Mouse (Mus musculus) CH12.LX (cell line): ENCODE data around the gene Psmd7. TPM values are rescaled to one million over a fixed set of nuclear protein-coding genes. Genes with fewer than 3 reads are reported as not detected.

Source experiments
- DNase-seq: peaks from one replicate; pipeline ENCODE4 v3.0.0-alpha.2; 2013; ENCODE audit errors: extremely low read depth
- H3K27ac ChIP-seq: 2 replicates; pipeline ENCODE4 v1.5.1; 2012; ENCODE audit warnings: low read depth, mild to moderate bottlenecking, control low read depth, moderate library complexity; ENCODE audit not compliant: insufficient read depth
- H3K27me3 ChIP-seq: replicated peaks from 2 replicates; pipeline ENCODE3; 2012; ENCODE audit warnings: inconsistent platforms
- H3K36me3 ChIP-seq, 2 experiments: replicated peaks in 1 of 2; 2 replicates each; pipeline versions ENCODE3 to v1.6.1; 2012; ENCODE audit warnings: inconsistent platforms in 1 of 2, low read length in 1 of 2, mild to moderate bottlenecking in 1 of 2, mixed read lengths in 1 of 2, moderate library complexity in 1 of 2; ENCODE audit not compliant: control insufficient read depth in 1 of 2, insufficient read depth in 1 of 2
- H3K4me1 ChIP-seq, 2 experiments: 2 replicates each; pipeline ENCODE4 v1.6.1; 2012; ENCODE audit warnings: inconsistent platforms in 1 of 2, moderate library complexity in 1 of 2; ENCODE audit not compliant: insufficient read depth in 2 of 2, control insufficient read depth in 1 of 2
- H3K4me2 ChIP-seq: 2 replicates; pipeline ENCODE4 v1.6.1; 2012; ENCODE audit warnings: low read depth, mild to moderate bottlenecking, control low read depth; ENCODE audit not compliant: poor library complexity, insufficient read depth, severe bottlenecking
- H3K4me3 ChIP-seq, 3 experiments: fragments of 150-350 bp in 1 of 3; sonication (generic) in 1 of 3; replicated peaks in 1 of 3; 2 replicates each; pipeline versions ENCODE3 to v1.5.1; 2011 to 2012; ENCODE audit warnings: low read depth in 2 of 3, low read length in 2 of 3, mild to moderate bottlenecking in 2 of 3, moderate library complexity in 2 of 3, control low read depth in 1 of 3, improper control_type of control experiment in 1 of 3, inconsistent platforms in 1 of 3, mixed read lengths in 1 of 3; ENCODE audit not compliant: poor library complexity in 1 of 3
- H3K79me2 ChIP-seq: replicated peaks from 2 replicates; pipeline ENCODE4 v1.6.1; 2012; ENCODE audit warnings: mild to moderate bottlenecking, moderate library complexity; ENCODE audit not compliant: control insufficient read depth, poor library complexity, insufficient read depth, severe bottlenecking; ENCODE audit errors: extremely low read depth
- H3K9ac ChIP-seq: 2 replicates; pipeline ENCODE4 v1.6.1; 2012; ENCODE audit warnings: low read depth, mild to moderate bottlenecking, control low read depth, moderate library complexity; ENCODE audit not compliant: insufficient read depth
- H3K9me3 ChIP-seq: replicated peaks from 2 replicates; pipeline ENCODE3; 2012; ENCODE audit warnings: low read length, inconsistent platforms, mixed read lengths
- CHD2 ChIP-seq: IDR thresholded peaks from 2 replicates; pipeline ENCODE4 v1.6.1; 2011; ENCODE audit warnings: low read length, improper control_type of control experiment
- CTCF ChIP-seq, 2 experiments: IDR thresholded peaks in 1 of 2; conservative IDR thresholded peaks in 1 of 2; 2 replicates each; pipeline ENCODE4 v1.5.1; 2011 to 2012; ENCODE audit warnings: low read depth in 2 of 2, low read length in 2 of 2, improper control_type of control experiment in 1 of 2, inconsistent platforms in 1 of 2, mild to moderate bottlenecking in 1 of 2, moderate library complexity in 1 of 2
- E2F4 ChIP-seq: IDR thresholded peaks from 2 replicates; pipeline ENCODE4 v1.6.1; 2011; ENCODE audit warnings: low read depth, low read length, improper control_type of control experiment; ENCODE audit not compliant: insufficient replicate concordance
- ELF1 ChIP-seq: IDR thresholded peaks from 2 replicates; pipeline ENCODE4 v1.6.1; 2014; ENCODE audit warnings: low read depth, mild to moderate bottlenecking, inconsistent platforms, low read length, improper control_type of control experiment
- EP300 ChIP-seq: IDR thresholded peaks from 2 replicates; pipeline ENCODE4 v1.6.1; 2011; ENCODE audit warnings: low read length, improper control_type of control experiment
- GABPA ChIP-seq: IDR thresholded peaks from 2 replicates; pipeline ENCODE4 v1.6.1; 2012; ENCODE audit warnings: low read depth, low read length, improper control_type of control experiment, inconsistent platforms; ENCODE audit not compliant: insufficient replicate concordance
- HCFC1 ChIP-seq: IDR thresholded peaks from 2 replicates; pipeline ENCODE4 v1.6.1; 2012; ENCODE audit warnings: low read depth, mild to moderate bottlenecking, inconsistent platforms, low read length, improper control_type of control experiment
- IRF4 ChIP-seq: IDR thresholded peaks from 2 replicates; pipeline ENCODE4 v1.6.1; 2014; ENCODE audit warnings: low read depth, mild to moderate bottlenecking, inconsistent platforms, low read length, improper control_type of control experiment
- JUND ChIP-seq: conservative IDR thresholded peaks from 2 replicates; pipeline ENCODE4 v1.6.1; 2011; ENCODE audit warnings: low read depth, low read length, improper control_type of control experiment
- KAT2A ChIP-seq: IDR thresholded peaks from 2 replicates; pipeline ENCODE4 v1.6.1; 2012; ENCODE audit warnings: low read length, improper control_type of control experiment, inconsistent platforms; ENCODE audit not compliant: insufficient replicate concordance
- MAFK ChIP-seq: IDR thresholded peaks from 2 replicates; pipeline ENCODE4 v1.6.1; 2011; ENCODE audit warnings: low read length, improper control_type of control experiment; ENCODE audit not compliant: insufficient replicate concordance
- MEF2A ChIP-seq: IDR thresholded peaks from 2 replicates; pipeline ENCODE4 v1.6.1; 2014; ENCODE audit warnings: low read depth, mild to moderate bottlenecking, inconsistent platforms, low read length, improper control_type of control experiment, borderline replicate concordance
- MXI1 ChIP-seq: IDR thresholded peaks from 2 replicates; pipeline ENCODE4 v1.6.1; 2011; ENCODE audit warnings: mild to moderate bottlenecking, low read depth, low read length, improper control_type of control experiment
- MYC ChIP-seq: IDR thresholded peaks from 2 replicates; pipeline ENCODE4 v1.6.1; 2011; ENCODE audit warnings: low read depth, mild to moderate bottlenecking, improper control_type of control experiment, low read length
- NELFE ChIP-seq: IDR thresholded peaks from 2 replicates; pipeline ENCODE4 v1.6.1; 2011; ENCODE audit warnings: low read depth, low read length, improper control_type of control experiment
- NRF1 ChIP-seq: IDR thresholded peaks from 2 replicates; pipeline ENCODE4 v1.6.1; 2014; ENCODE audit warnings: low read depth, mild to moderate bottlenecking, inconsistent platforms, low read length, improper control_type of control experiment, moderate library complexity
- PAX5 ChIP-seq: IDR thresholded peaks from 2 replicates; pipeline ENCODE4 v1.6.1; 2012; ENCODE audit warnings: low read length, inconsistent platforms, mixed read lengths
- RAD21 ChIP-seq: IDR thresholded peaks from 2 replicates; pipeline ENCODE4 v1.6.1; 2011; ENCODE audit warnings: low read depth, mild to moderate bottlenecking, low read length, improper control_type of control experiment, moderate library complexity
- RCOR1 ChIP-seq: conservative IDR thresholded peaks from 2 replicates; pipeline ENCODE4 v1.6.1; 2012; ENCODE audit warnings: low read depth, mild to moderate bottlenecking, inconsistent platforms, low read length, improper control_type of control experiment
- SIN3A ChIP-seq: IDR thresholded peaks from 2 replicates; pipeline ENCODE4 v1.6.1; 2012; ENCODE audit warnings: low read length, improper control_type of control experiment, inconsistent platforms
- SMC3 ChIP-seq: IDR thresholded peaks from 2 replicates; pipeline ENCODE4 v1.6.1; 2011; ENCODE audit warnings: low read depth, low read length, improper control_type of control experiment
- UBTF ChIP-seq: IDR thresholded peaks from 2 replicates; pipeline ENCODE4 v1.6.1; 2012; ENCODE audit warnings: low read depth, mild to moderate bottlenecking, inconsistent platforms, low read length, improper control_type of control experiment, moderate library complexity
- ZC3H11A ChIP-seq: IDR thresholded peaks from 2 replicates; pipeline ENCODE4 v1.6.1; 2012; ENCODE audit warnings: low read depth, mild to moderate bottlenecking, inconsistent platforms, low read length, improper control_type of control experiment
- ZNF384 ChIP-seq: IDR thresholded peaks from 2 replicates; pipeline ENCODE4 v1.6.1; 2012; ENCODE audit warnings: low read depth, low read length, improper control_type of control experiment, inconsistent platforms
- dilution Hi-C: fragments of 300-500 bp; cut with MboI; formaldehyde crosslinking; loops from 2 replicates; pipeline ENCODE4 v1.14.3; 2020; ENCODE audit warnings: low sequenced_read_pairs; ENCODE audit not compliant: extremely low pct_unique_long_range_greater_than_20kb, extremely low pct_ligation_motif_present
- in situ Hi-C: fragments of 300-500 bp; cut with MboI; formaldehyde crosslinking; loops from 3 replicates; pipeline ENCODE4 v1.14.3; 2019; ENCODE audit warnings: low sequenced_read_pairs, low pct_ligation_motif_present, low pct_unique_long_range_greater_than_20kb, mixed read lengths
- polyA plus RNA-seq: library from polyadenylated mRNA; unstranded; fragments of >175 nt; gene quantifications from 2 replicates; pipeline ENCODE4 v1.2.1, GENCODE M21; 2012; ENCODE audit warnings: low read depth; ENCODE audit not compliant: insufficient read length
- total RNA-seq, 2 experiments: library from RNA; depleted of rRNA; stranded (reverse); fragments of 300-350 nt in 1 of 2; fragments of >200 nt in 1 of 2; gene quantifications; 2 replicates each; pipeline ENCODE4 v1.2.3; 2012 to 2014

Psmd7 gene
- total and polyA plus RNA-seq, 3 experiments, result 56.7 to 353 (median 110) TPM

- Histone ChIP-seq H3K27me3 (peaks cover 2% of the 10 kb centered on the region), H3K79me2 (no peaks in the 10 kb centered on the region), H3K27ac (no peak overlapping the region), H3K9ac (no peak overlapping the region), H3K4me2 (no peak overlapping the region), H3K9me3 (no peaks in the 10 kb centered on the region), H3K4me1 (no peaks in the 10 kb centered on the region), H3K36me3 (no peaks in the 10 kb centered on the region), H3K4me3 (no peak overlapping the region)
- no peak for TF ChIP-seq MXI1
- TF ChIP-seq HCFC1, result no peak
- no peak for TF ChIP-seq CHD2
- no peak for TF ChIP-seq IRF4
- TF ChIP-seq GABPA, result no peak
- no peak for TF ChIP-seq ELF1
- no peak for TF ChIP-seq MEF2A
- no peak for TF ChIP-seq PAX5
- TF ChIP-seq ZC3H11A, result no peak
- no peak for TF ChIP-seq E2F4
- no peak for TF ChIP-seq SIN3A
- no peak for TF ChIP-seq MAFK
- in situ Hi-C loops, result no loop called here
- dilution Hi-C loops, result no loop called here
- DNase-seq, result no peak
Measured at GRCm38 (mm10) chr8:107608751-107609150, 20.5 kb upstream of the Psmd7 start.

- dilution Hi-C loops, result no loop called here
- in situ Hi-C loops, result no loop called here
- Histone ChIP-seq H3K27me3 (peaks cover 2% of the 10 kb centered on the region), H3K4me2 (no peak overlapping the region), H3K9me3 (no peaks in the 10 kb centered on the region), H3K4me1 (no peaks in the 10 kb centered on the region), H3K79me2 (no peaks in the 10 kb centered on the region), H3K9ac (no peak overlapping the region), H3K36me3 (no peaks in the 10 kb centered on the region), H3K4me3 (no peak overlapping the region), H3K27ac (no peak overlapping the region)
- TF ChIP-seq RCOR1, result no peak
- TF ChIP-seq RAD21, result peak; percentile 94
- no peak for TF ChIP-seq MEF2A
- no peak for TF ChIP-seq EP300
- TF ChIP-seq NRF1, result no peak
- no peak for TF ChIP-seq UBTF
- TF ChIP-seq GABPA, result no peak
- TF ChIP-seq KAT2A, result no peak
- TF ChIP-seq MYC, result no peak
- TF ChIP-seq JUND, result no peak
- peak; percentile 72 for TF ChIP-seq SMC3
- TF ChIP-seq ZNF384, result peak; percentile 94
- no peak for TF ChIP-seq NELFE
- peak; percentile 49 to 89; a peak in 3 of 4 replicates for TF ChIP-seq CTCF (conservative IDR thresholded peaks at IDR 0.05 in 1 of 2, IDR thresholded peaks at IDR 0.05 in 1 of 2; ENCODE audit: low read depth in 2 of 2, low read length in 2 of 2)
- no peak for TF ChIP-seq ZC3H11A
- DNase-seq, result peak; percentile 71
Measured at GRCm38 (mm10) chr8:107603026-107603425, 14.8 kb upstream of the Psmd7 start.
